Mouse (Mus musculus) lung, postnatal 25 days (tissue): ENCODE results near the gene Pdss2.

Experiments
- DNase-seq: peaks from one replicate; pipeline ENCODE4 v3.0.0; 2022; ENCODE audit warnings: low spot score

Gene Pdss2

GRCm38 (mm10) chr10:43439492-43439941 lies 218.2 kb downstream of the Pdss2 start:
- peak; percentile 14 for DNase-seq

GRCm38 (mm10) chr10:43440050-43440449 lies 218.8 kb downstream of the Pdss2 start:
- no peak for DNase-seq

DNA sequence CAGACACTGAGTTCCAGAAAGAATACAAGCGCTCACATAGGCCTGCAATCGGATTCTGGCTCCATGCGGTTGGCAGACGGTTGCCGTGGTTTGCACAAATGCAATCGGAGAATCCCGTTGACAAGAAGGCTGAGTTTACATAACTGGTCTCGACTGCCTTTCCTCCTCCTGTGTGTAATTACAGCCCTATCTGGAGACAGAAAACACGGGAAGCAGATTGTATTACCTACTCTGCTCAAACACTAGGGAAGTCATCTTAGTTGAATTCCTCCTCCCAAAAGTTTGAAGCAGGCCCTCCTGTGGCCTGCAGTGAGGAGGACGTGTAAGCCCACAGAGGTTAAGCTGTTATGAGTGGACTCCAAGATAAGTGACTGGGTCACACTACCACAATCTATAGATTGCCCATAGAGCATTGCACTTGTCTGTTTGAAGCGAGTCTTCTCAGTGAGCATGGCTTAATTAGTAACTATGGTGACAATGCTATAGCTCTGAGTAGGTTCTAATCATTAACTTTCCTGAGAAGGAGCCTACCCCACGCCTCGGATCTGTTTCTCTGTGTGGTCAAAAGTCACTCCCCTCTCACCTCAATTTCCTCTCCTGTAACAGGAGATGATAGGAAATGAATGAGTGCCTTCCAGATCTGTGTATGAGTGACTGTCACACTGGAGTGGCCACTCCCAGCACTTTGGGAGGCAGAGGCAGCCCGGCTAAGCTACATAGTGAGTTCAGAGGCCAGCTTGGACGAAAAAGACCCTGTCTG lies 219.9 kb downstream of the Pdss2 start:
- no peak for DNase-seq

- no peak for DNase-seq
Observed at GRCm38 (mm10) chr10:43448656-43449055, 227.4 kb downstream of the Pdss2 start.

DNA sequence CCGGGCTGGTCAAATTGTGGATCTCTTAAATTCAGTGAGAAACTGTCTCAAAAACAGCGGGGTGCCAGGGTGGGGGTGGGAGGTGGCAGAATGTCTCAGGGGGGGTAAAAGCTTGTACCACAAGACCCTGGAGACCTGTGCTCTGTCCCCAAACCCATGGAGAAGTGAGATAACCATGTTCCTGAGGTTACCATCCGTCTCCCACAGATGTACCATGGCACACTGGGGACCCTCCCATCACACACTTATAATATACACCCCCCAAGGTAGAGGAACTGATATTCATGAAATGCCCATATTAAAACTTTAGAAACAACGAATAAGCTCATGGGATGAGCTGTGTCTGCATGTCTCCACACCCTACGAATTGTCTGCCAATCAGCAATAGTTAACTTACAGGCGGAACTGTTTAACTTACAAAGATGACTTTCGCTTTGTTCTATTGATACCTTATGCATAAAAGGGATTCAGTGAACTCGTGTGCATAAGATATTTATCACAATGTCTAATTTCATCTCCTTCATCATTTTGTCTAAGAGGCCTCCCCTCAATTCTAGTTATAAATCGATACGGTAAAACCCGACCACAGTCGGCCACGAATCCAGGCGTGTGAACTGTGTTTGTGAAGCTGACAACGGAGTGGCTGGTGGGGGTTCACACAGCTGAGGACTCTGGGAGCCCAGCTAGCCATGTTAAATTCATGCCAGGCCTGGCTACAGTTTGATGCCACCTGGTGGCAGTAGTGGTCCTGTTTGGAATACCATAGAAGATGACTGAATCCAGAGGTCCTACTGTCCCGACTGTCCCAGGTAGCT lies 230.8 kb downstream of the Pdss2 start:
- DNase-seq = peak; percentile 68

DNA sequence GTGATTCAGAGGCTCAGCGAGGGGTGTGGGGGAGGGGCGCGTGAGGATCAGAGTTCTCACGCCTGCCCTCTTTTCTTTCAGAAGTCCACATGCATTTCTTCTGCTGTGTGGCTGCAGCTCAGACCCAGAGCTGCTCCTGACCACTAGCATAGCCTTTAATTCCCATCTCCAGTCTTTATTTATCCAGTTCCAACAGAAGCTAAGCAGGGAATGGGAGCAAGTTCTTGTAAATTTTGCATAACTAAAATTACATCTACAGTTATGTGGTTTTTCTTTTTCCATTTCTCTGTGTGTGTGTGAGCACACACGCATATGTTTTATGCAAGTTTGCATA lies 231.3 kb downstream of the Pdss2 start:
- no peak for DNase-seq

- no peak for DNase-seq
Observed at GRCm38 (mm10) chr10:43454219-43454618, 232.9 kb downstream of the Pdss2 start.

DNA sequence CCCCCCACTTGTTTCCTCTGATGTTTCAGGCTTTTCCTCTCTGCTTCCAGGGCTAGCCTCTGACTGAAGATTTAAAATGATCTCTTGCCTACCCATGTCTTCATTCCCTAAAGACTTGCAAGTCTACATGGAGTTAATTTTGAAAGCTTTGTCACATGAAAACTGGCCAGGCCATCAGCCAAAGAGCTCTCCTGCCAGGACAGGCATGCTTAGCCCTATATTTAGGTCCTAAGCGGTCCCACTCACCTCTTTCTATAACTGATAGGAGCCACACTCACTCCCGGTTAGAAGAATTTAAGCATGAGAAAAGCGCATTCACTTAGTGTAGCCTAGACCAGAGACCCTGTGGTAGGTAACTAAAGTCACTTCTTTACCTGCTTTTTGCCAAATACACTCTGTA lies 233.4 kb downstream of the Pdss2 start:
- no peak for DNase-seq

GRCm38 (mm10) chr10:43462821-43463220 lies 241.5 kb downstream of the Pdss2 start:
- DNase-seq = no peak

DNA sequence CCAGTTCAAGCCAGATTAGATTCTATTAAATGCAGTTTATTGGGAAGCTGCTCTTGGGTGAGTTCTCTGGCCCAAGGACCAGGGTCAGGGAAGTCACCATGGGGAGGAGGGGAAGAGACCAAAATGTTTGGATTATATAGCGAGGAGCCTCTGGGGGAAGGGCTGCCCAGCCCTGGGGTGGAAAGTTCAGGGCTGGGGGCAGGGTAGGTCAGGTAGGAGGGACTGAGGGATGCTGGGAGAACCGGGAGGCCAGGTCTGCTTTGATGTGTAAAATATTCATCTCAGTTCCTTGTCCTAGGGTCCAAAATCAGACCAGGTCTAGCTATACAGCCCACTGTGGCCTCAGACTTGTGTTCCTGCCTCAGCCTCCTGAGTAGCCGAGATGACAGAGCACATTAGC lies 241.9 kb downstream of the Pdss2 start:
- no peak for DNase-seq

DNA sequence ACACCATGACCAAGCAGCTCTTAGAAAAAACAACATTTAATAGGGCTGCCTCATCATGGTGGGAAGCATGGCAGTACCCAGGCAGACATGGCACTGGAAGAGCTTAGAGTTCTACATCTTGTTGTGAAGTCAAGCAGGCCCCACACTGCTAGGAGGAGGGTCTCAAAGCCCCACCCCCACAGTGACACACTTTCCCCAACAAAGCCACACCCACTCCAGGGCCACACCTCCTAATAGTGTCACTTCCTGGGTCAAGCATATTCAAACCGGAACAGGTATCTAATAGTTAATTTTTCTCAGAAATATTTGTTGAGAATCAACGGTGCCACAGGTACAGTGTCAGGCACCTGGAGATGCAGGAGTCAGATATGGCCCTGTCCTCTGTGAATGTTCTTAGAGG lies 244.9 kb downstream of the Pdss2 start:
- DNase-seq = no peak

- DNase-seq = no peak
Observed at GRCm38 (mm10) chr10:43467659-43468058, 246.4 kb downstream of the Pdss2 start.

GRCm38 (mm10) chr10:43468293-43468692 lies 247.0 kb downstream of the Pdss2 start:
- DNase-seq = no peak

- no peak for DNase-seq
Observed at GRCm38 (mm10) chr10:43475376-43475775, 254.1 kb downstream of the Pdss2 start.

DNA sequence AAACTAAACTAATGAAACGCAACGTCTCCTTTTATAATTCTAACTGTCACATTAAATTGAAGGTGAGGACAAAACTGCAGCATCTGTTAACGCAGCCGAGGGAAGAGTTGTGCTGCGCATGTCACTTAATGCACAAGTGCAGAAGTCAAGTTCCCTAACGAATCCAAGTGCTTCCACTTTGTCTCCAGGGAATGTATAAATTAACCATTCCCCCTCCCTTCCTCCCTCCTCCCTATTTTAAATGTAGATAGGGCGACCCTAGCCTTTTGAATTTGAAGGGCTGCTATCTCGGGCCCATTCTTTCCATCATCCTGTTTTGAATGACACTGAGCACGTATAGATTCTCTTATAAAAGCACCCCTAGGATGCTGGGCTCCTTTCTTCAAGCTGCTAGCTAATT lies 256.2 kb downstream of the Pdss2 start:
- DNase-seq = no peak

GRCm38 (mm10) chr10:43477865-43478681 lies 256.8 kb downstream of the Pdss2 start:
- DNase-seq = peak; percentile 48

DNA sequence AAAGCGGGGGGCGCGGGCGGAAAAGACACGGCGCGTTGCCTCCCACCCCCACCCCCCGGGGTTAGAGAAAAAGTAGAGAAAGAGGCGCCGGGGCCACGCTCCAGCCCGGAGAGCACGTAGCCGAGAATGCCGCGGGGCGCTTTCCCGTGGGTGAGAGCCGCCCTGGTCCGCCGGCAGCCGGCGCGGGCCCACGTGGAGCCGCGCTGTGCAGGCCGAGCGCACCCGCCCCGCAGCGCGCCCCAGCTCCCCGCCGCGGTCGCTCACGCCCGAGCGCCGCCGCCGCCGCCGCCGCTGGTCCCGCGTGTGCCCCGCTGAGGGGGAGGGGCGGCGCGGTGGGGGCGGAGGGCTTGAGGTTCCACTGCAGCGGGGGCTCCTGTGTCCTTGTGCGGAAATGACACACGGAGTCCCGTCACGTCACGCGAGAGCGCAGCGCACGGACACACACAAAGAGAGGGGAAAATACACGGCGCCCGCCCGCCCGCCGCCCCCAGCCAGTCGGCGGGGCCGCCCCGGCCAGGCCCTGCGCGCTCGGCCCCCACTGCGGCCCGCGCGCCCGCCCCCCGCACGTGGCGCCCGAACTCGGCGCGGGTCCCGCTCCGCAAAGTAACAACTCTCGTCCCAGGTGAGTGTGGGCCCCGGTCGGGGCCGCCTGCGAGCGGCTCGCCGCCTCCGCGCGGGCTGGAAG lies 257.6 kb downstream of the Pdss2 start, which contains the start of gene Bend3:
Bend3 (plus strand) TSS at position 81 of the 685 bp plus-strand sequence.
- DNase-seq = peak; percentile 27

GRCm38 (mm10) chr10:43479436-43480157 lies 258.3 kb downstream of the Pdss2 start:
- peak; percentile 87 for DNase-seq

- DNase-seq = no peak
Observed at GRCm38 (mm10) chr10:43480227-43480849, 259.1 kb downstream of the Pdss2 start.

DNA sequence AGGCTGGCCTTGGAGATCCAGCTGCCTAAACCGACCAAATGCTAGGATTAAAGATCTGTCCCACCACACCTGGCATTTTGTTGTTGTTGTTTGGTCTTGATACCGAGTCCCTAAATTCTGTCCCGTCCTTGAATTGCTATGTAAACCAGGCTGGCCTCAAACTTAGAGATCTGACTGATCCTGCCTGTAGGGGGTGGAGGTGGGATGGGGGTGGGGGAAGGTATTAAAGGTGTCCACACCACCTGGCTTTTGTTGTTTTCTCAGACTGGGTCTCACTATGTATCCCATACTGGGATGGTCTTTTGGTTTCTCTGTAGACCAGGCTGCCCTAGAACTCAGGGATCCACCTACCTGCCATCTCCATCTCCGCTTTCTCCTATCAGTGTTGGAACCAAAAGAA lies 259.9 kb downstream of the Pdss2 start:
- DNase-seq = no peak

DNA sequence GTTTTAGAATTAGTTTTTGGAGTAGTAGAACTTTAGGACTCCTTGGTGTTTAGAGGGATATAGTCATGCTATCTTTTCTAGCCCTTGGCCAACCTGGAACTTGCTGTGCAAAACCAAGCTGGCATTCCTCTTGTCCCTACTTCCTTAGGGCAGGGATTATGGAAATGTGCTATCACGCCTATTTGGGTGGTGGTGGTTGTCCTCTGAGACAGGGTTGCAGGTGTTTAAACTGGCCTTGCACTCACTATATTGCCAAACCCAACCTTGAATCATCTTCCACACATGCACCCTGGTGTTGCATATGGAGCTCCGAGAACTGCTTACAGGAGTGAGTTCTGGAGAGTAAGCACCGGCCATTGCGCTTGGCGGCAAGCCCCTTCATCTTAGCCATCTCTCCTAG lies 260.7 kb downstream of the Pdss2 start:
- no peak for DNase-seq
